Mouse (Mus musculus): Measurements from ENCODE around the gene Chid1. TPM values are rescaled to one million over a fixed set of nuclear protein-coding genes. Genes with fewer than 3 reads are reported as not detected.

The Chid1 gene
- polyA plus RNA-seq, 1 experiment, result 14.6 TPM

- no peak for TF ChIP-seq GATA1 (IDR thresholded peaks at IDR 0.05; ENCODE audit: low read length)
These were observed 23.3 kb upstream of the Chid1 start for GRCm38 (mm10) chr7:141562852-141563427.

- TF ChIP-seq GATA1 (IDR thresholded peaks at IDR 0.05; ENCODE audit: low read length), result no peak
These were observed 22.8 kb upstream of the Chid1 start for GRCm38 (mm10) chr7:141562421-141562851.

GRCm38 (mm10) chr7:141561682-141562391 lies 22.2 kb upstream of the Chid1 start, which contains the start of gene Ap2a2:
Gene Ap2a2, plus strand, starts transcription at chr7:141562173.
- no peak for TF ChIP-seq GATA1 (IDR thresholded peaks at IDR 0.05; ENCODE audit: low read length)

GRCm38 (mm10) chr7:141560471-141560870 lies 20.8 kb upstream of the Chid1 start:
- TF ChIP-seq GATA1 (IDR thresholded peaks at IDR 0.05; ENCODE audit: low read length), result no peak

- no peak for TF ChIP-seq GATA1 (IDR thresholded peaks at IDR 0.05; ENCODE audit: low read length)
These were observed 20.2 kb upstream of the Chid1 start for GRCm38 (mm10) chr7:141559726-141560325.

GRCm38 (mm10) chr7:141558946-141559345 lies 19.3 kb upstream of the Chid1 start:
- TF ChIP-seq GATA1 (IDR thresholded peaks at IDR 0.05; ENCODE audit: low read length), result no peak

- no peak for TF ChIP-seq GATA1 (IDR thresholded peaks at IDR 0.05; ENCODE audit: low read length)
These were observed 18.7 kb upstream of the Chid1 start for GRCm38 (mm10) chr7:141558329-141558776.

- no peak for TF ChIP-seq GATA1 (IDR thresholded peaks at IDR 0.05; ENCODE audit: low read length)
These were observed 10.8 kb upstream of the Chid1 start for GRCm38 (mm10) chr7:141550464-141550863.

GRCm38 (mm10) chr7:141549432-141550061 lies 9.9 kb upstream of the Chid1 start:
- no peak for TF ChIP-seq GATA1 (IDR thresholded peaks at IDR 0.05; ENCODE audit: low read length)

GRCm38 (mm10) chr7:141544654-141545053 lies 5.0 kb upstream of the Chid1 start:
- TF ChIP-seq GATA1 (IDR thresholded peaks at IDR 0.05; ENCODE audit: low read length), result no peak

- no peak for TF ChIP-seq GATA1 (IDR thresholded peaks at IDR 0.05; ENCODE audit: low read length)
These were observed 2.9 kb upstream of the Chid1 start for GRCm38 (mm10) chr7:141542588-141542987.

GRCm38 (mm10) chr7:141541681-141542080 lies 2.0 kb upstream of the Chid1 start:
- no peak for TF ChIP-seq GATA1 (IDR thresholded peaks at IDR 0.05; ENCODE audit: low read length)

- TF ChIP-seq GATA1 (IDR thresholded peaks at IDR 0.05; ENCODE audit: low read length), result no peak
These were observed 840 bp upstream of the Chid1 start for GRCm38 (mm10) chr7:141540312-141541081.

- TF ChIP-seq GATA1 (IDR thresholded peaks at IDR 0.05; ENCODE audit: low read length), result no peak
These were observed 653 bp downstream of the Chid1 start for GRCm38 (mm10) chr7:141538852-141539555.

- no peak for TF ChIP-seq GATA1 (IDR thresholded peaks at IDR 0.05; ENCODE audit: low read length)
These were observed 4.1 kb downstream of the Chid1 start for GRCm38 (mm10) chr7:141535570-141535969.
